Mouse (Mus musculus): ENCODE data around the gene Plekhg6. TPM values are rescaled to one million over a fixed set of nuclear protein-coding genes. Genes with fewer than 3 reads are reported as not detected.
A peak's percentile ranks its signal among the peaks of the same experiment; 100 is the strongest.

Plekhg6 gene
- 4.2 and 4.5 TPM in 2 replicates for polyA plus RNA-seq (2015; fragmentation: Nextera tagmentation; extraction: Ambion mirVana)

DNA sequence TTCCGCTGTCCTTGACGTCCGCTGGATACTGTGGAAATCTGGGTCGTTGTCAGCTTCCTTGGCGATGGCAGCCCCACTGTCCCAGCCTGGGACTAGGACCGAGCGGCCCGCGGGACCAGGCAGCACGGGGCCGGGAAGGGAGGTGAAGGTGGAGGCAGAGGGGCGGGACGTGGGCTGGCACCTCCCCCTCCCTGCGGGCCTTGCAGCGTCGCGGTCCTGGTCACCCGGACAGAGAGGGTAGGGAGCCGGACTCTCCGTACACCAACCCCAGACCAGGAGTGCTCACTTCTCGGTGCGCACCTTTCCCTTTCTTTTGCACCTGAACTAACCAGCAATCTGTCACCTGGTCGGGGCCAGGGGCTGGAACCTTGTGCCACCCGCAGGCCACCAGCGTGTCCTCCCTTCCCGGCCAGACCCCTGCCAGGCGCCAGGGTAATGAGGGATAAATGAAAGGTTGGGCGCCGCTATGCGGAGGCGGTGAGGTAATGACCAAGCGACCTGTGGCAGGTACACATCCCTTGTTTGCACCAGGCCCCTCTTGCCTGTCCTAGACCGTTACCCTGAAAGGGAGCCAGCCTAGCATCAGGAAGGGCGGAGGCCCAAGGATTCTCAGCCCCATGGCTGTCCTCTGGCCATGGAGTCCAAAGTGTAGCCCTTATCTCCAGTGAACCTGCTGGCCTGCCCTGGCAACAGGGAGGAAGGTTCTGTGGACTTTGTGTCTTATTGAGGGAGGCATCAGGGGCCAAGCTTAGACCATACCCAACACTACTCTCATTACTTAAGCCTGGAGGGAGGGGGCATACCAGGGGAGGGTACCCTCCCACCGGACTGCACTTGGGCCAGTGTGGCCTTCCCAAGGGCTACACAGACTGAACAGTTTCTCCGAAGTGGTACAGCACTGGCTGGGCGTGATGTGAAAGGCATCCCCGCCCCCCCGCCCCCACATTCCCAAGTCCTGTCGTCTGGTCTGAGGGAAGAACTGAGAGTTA lies at the start of gene Plekhg6:
Plekhg6 (minus strand) TSS at position 422 of the 989 bp plus-strand sequence.
- Histone ChIP-seq H3K36me3 (no peaks in the 10 kb centered on the region), H3K9me3 (no peaks in the 10 kb centered on the region), H3K4me1 (peaks cover 32% of the 10 kb centered on the region), H3K27ac (no peak within 1 kb of the TSS), H3K27me3 (peaks cover 64% of the 10 kb centered on the region), H3K4me2 (peak within 1 kb of the TSS; percentile 83), H3K9ac (peak within 1 kb of the TSS; percentile 11; the same call in 1 of the 2 replicates), H3K4me3 (peak within 1 kb of the TSS; percentile 43)
- WGBS: 9% methylated on average over 39 of the region's 40 CpGs
- ATAC-seq (ENCODE audit: insufficient number of reproducible peaks, low FRiP score, low TSS enrichment, low read depth): no peak; the same call in 1 of the 2 replicates

GRCm38 (mm10) chr6:125429741-125430140 lies 49.1 kb upstream of the Plekhg6 start:
- no peaks in the 10 kb centered on the region for H3K27me3 ChIP-seq
- H3K4me1 ChIP-seq: peaks cover 40% of the 10 kb centered on the region
- no peak overlapping the region for H3K4me3 ChIP-seq
- H3K27ac ChIP-seq: no peak overlapping the region
- H3K36me3 ChIP-seq: no peaks in the 10 kb centered on the region
- ATAC-seq (ENCODE audit: insufficient number of reproducible peaks, low FRiP score, low TSS enrichment, low read depth): no peak
- WGBS: 82% methylated on average over 6 of the region's 6 CpGs
- no peak overlapping the region for H3K9ac ChIP-seq
- H3K4me2 ChIP-seq: no peak overlapping the region
- H3K9me3 ChIP-seq: no peaks in the 10 kb centered on the region

DNA sequence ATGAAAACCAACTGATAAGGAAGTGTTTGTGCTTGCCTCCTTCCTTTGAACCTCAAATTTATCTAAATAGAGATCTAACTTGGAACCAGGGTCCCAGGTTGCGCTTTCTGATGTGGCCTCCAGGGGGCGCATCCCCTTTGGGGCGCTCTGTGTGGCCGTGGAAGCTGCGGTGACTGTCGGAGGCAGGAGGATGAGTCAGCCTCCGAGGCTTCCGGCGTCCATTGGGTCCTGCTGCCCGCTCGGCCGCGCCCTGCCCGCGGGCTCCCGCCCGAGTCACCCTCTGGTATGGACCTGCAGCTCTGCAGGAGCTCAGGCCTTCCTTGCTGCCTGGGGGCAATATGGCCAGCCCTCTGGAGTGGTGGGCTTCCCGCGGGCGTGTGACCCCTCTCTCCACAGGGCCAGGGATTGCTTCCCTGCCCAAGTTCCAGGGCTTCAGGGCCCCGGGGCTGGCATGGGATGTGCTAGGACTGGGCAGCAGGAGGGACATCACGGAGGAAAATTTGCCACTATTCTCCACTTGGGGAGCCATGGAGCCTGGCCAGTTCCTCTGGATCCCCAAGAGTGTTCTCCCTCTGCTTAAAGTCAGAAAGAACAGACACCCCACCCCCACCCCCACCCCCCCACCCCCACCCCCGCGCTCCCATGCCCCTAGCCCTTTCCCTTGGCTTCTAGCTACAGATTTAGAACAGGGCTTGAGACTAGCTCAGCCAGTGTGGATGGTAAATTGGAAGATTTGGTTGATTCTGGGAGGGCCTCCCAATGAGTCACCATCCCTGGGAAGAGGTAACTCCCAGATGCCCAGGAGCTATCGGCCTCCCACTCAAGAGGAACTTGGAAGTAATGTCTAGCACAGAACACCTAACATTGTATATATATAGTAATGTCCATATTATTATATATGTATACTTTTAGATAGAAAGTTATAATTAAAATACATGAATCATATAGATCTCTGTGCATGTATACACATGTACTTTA lies 46.1 kb upstream of the Plekhg6 start:
- Histone ChIP-seq H3K9ac (0 out of 2 replicates have a peak overlapping the region, but pooled peaks have one; percentile 37), H3K9me3 (no peaks in the 10 kb centered on the region), H3K4me2 (peak overlapping the region; percentile 90), H3K4me3 (peak overlapping the region; percentile 44), H3K27me3 (no peaks in the 10 kb centered on the region), H3K27ac (peak overlapping the region; percentile 84), H3K36me3 (no peaks in the 10 kb centered on the region), H3K4me1 (peaks cover 59% of the 10 kb centered on the region)
- ATAC-seq (ENCODE audit: insufficient number of reproducible peaks, low FRiP score, low TSS enrichment, low read depth): no peak; the same call in 1 of the 2 replicates
- 1% methylated on average over 25 of the region's 25 CpGs for WGBS

DNA sequence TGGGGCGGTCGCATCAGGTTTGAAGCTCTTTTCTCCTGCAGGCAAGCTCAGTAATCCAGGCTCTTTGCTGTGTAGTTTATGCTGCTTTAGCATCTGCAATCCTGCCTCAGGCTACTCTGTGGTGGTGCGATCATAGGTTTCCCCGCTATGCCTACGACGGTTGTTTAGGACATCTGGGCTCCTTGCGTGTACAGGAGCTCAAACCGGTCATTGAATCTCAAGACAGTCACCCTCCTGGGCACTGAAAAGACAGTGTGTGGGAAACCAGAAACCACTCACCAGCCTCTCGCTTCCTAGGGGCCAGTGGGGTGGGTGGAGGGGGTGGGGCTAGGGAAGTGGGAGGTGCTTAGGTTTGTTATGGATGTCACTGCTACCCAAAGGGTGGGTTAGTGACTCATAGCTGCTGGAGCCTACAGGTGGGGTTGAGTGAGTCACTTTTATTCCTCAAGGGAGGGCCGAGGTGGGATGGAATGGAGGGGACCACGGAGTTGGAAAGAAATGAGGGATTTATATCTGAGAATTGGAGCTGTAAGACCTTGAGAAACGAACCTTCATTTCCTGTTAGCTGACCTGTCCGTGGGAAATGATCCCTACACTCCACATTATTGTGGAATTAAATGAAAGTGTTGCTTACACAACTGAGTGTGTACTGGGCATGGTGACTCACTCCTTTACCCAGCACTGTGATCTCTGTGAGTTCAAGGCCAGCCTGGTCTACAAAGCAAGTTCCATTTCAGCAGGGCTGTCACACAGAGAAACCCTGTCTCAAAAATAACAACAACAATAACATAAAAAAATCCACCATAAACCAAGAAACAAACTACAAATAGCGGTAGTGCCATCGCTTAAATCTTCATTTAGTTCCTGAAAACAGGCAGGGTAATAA lies 44.9 kb upstream of the Plekhg6 start:
- no peak for ATAC-seq (ENCODE audit: insufficient number of reproducible peaks, low FRiP score, low TSS enrichment, low read depth)
- H3K4me1 ChIP-seq: peaks cover 56% of the 10 kb centered on the region
- no peaks in the 10 kb centered on the region for H3K27me3 ChIP-seq
- H3K9me3 ChIP-seq: no peaks in the 10 kb centered on the region
- H3K4me3 ChIP-seq: no peak overlapping the region
- 0 out of 2 replicates have a peak overlapping the region, but pooled peaks have one; percentile 10 for H3K4me2 ChIP-seq
- no peaks in the 10 kb centered on the region for H3K36me3 ChIP-seq
- 52% methylated on average over 15 of the region's 15 CpGs for WGBS
- H3K27ac ChIP-seq: peak overlapping the region; percentile 87; the same call in 1 of the 2 replicates
- H3K9ac ChIP-seq: no peak overlapping the region

- no peak overlapping the region for H3K9ac ChIP-seq
- no peaks in the 10 kb centered on the region for H3K27me3 ChIP-seq
- H3K36me3 ChIP-seq: no peaks in the 10 kb centered on the region
- peak overlapping the region; percentile 87 for H3K27ac ChIP-seq
- 20% methylated on average over 3 of the region's 3 CpGs for WGBS
- peaks cover 55% of the 10 kb centered on the region for H3K4me1 ChIP-seq
- peak; percentile 26; the same call in 1 of the 2 replicates for ATAC-seq (ENCODE audit: insufficient number of reproducible peaks, low FRiP score, low TSS enrichment, low read depth)
- no peak overlapping the region for H3K4me2 ChIP-seq
- no peaks in the 10 kb centered on the region for H3K9me3 ChIP-seq
- H3K4me3 ChIP-seq: no peak overlapping the region
These were observed 43.6 kb upstream of the Plekhg6 start for GRCm38 (mm10) chr6:125424156-125424555.

DNA sequence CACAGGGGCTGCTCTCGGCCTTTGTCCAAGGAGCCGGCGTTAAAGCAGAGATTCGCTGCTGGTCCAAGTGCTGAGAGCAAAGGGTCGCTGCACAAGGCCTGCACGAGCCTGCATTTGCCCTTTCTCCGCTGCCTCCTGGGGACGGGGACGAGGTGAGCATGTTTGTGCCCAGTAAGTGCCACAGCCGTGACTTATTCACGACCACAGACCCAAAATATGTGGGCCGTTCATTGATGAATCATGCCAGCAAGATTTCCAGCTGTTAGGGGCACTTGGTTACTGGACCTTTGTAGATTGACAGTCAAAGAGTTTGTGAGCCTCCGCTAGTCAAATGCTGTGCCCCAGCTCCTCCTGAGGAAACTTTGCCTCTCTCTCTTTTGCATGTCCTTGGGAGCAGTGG lies 42.9 kb upstream of the Plekhg6 start:
- Histone ChIP-seq H3K9ac (no peak overlapping the region), H3K4me3 (no peak overlapping the region), H3K4me2 (peak overlapping the region; percentile 37; the same call in 1 of the 2 replicates), H3K27ac (peak overlapping the region; percentile 87), H3K27me3 (no peaks in the 10 kb centered on the region), H3K4me1 (peaks cover 55% of the 10 kb centered on the region), H3K36me3 (no peaks in the 10 kb centered on the region), H3K9me3 (no peaks in the 10 kb centered on the region)
- 56% methylated on average over 13 of the region's 13 CpGs for WGBS
- ATAC-seq (ENCODE audit: insufficient number of reproducible peaks, low FRiP score, low TSS enrichment, low read depth): no peak

DNA sequence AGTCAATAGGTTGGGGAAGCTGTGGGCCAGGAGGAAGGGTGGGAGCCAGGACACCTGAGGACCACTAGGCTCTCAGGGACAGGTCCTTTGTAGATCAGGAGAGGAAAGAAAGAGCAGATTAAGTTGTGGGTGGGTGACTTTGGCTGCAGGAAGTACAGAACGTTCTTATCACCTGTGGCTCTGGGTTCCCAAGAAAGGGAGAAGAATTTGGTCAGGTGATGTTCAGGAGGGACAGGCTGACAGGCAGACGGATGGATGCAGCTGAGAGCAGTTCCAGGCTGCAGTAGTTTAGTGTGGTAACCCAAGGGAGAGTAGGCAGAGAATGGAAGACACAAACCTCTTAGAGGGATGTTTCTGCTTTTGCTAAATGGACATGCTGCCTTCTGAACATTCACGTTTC lies 42.5 kb upstream of the Plekhg6 start:
- Histone ChIP-seq H3K36me3 (no peaks in the 10 kb centered on the region), H3K9me3 (no peaks in the 10 kb centered on the region), H3K4me2 (peak overlapping the region; percentile 37), H3K4me1 (peaks cover 55% of the 10 kb centered on the region), H3K27me3 (peaks cover under 1% of the 10 kb centered on the region; the same call in 1 of the 2 replicates), H3K9ac (no peak overlapping the region), H3K4me3 (no peak overlapping the region), H3K27ac (peak overlapping the region; percentile 87)
- 46% methylated on average over 3 of the region's 3 CpGs for WGBS
- no peak for ATAC-seq (ENCODE audit: insufficient number of reproducible peaks, low FRiP score, low TSS enrichment, low read depth)

- ATAC-seq (ENCODE audit: insufficient number of reproducible peaks, low FRiP score, low TSS enrichment, low read depth): peak; percentile 43; the same call in 1 of the 2 replicates
- Histone ChIP-seq H3K4me3 (no peak overlapping the region; the same call in 1 of the 2 replicates), H3K9ac (no peak overlapping the region), H3K9me3 (no peaks in the 10 kb centered on the region), H3K4me1 (peaks cover 50% of the 10 kb centered on the region), H3K36me3 (no peaks in the 10 kb centered on the region), H3K4me2 (peak overlapping the region; percentile 37), H3K27ac (peak overlapping the region; percentile 87), H3K27me3 (peaks cover 5% of the 10 kb centered on the region; the same call in 1 of the 2 replicates)
- 17% methylated on average over 19 of the region's 20 CpGs for whole genome bisulfite sequencing
These were observed 41.6 kb upstream of the Plekhg6 start for GRCm38 (mm10) chr6:125422051-125422822.

GRCm38 (mm10) chr6:125420458-125421063 lies 40.0 kb upstream of the Plekhg6 start:
- Histone ChIP-seq H3K27ac (no peak overlapping the region), H3K27me3 (peaks cover 5% of the 10 kb centered on the region; the same call in 1 of the 2 replicates), H3K4me2 (no peak overlapping the region), H3K9ac (no peak overlapping the region), H3K36me3 (no peaks in the 10 kb centered on the region), H3K4me1 (peaks cover 41% of the 10 kb centered on the region), H3K9me3 (no peaks in the 10 kb centered on the region), H3K4me3 (no peak overlapping the region)
- WGBS: 69% methylated on average over 16 of the region's 16 CpGs
- no peak for ATAC-seq (ENCODE audit: insufficient number of reproducible peaks, low FRiP score, low TSS enrichment, low read depth)

DNA sequence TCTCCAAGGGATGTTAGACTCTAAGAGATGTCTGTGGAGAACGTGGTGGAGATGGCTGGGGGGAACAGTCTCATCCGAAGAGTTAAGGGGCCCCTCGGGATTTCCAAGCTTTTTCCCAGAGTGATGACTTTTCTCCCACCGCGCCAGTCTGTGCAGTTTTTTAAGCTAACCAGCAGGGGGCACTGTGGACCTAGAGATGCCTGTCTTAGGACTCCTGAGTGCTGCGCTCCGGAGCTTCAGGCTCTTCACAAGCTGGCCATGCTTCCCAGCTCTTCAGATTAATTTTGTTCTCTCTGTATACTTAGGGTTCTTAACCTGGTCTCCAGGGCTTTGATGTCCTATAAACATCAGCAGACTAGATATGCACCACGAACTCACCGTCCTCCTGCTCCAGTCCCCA lies 38.2 kb upstream of the Plekhg6 start:
- no peaks in the 10 kb centered on the region for H3K36me3 ChIP-seq
- H3K4me2 ChIP-seq: no peak overlapping the region
- WGBS: 9% methylated on average over 9 of the region's 9 CpGs
- H3K9ac ChIP-seq: no peak overlapping the region
- peaks cover 23% of the 10 kb centered on the region for H3K4me1 ChIP-seq
- H3K4me3 ChIP-seq: no peak overlapping the region
- no peaks in the 10 kb centered on the region for H3K9me3 ChIP-seq
- peaks cover 5% of the 10 kb centered on the region; the same call in 1 of the 2 replicates for H3K27me3 ChIP-seq
- H3K27ac ChIP-seq: no peak overlapping the region
- no peak for ATAC-seq (ENCODE audit: insufficient number of reproducible peaks, low FRiP score, low TSS enrichment, low read depth)
